Mouse (Mus musculus): ENCODE data around the gene Plekhd1. TPM values are rescaled to one million over a fixed set of nuclear protein-coding genes. Genes with fewer than 3 reads are reported as not detected.

The Plekhd1 gene
- total RNA-seq, 2 experiments from 2014 or later = 1.9 to 2.1 TPM

DNA sequence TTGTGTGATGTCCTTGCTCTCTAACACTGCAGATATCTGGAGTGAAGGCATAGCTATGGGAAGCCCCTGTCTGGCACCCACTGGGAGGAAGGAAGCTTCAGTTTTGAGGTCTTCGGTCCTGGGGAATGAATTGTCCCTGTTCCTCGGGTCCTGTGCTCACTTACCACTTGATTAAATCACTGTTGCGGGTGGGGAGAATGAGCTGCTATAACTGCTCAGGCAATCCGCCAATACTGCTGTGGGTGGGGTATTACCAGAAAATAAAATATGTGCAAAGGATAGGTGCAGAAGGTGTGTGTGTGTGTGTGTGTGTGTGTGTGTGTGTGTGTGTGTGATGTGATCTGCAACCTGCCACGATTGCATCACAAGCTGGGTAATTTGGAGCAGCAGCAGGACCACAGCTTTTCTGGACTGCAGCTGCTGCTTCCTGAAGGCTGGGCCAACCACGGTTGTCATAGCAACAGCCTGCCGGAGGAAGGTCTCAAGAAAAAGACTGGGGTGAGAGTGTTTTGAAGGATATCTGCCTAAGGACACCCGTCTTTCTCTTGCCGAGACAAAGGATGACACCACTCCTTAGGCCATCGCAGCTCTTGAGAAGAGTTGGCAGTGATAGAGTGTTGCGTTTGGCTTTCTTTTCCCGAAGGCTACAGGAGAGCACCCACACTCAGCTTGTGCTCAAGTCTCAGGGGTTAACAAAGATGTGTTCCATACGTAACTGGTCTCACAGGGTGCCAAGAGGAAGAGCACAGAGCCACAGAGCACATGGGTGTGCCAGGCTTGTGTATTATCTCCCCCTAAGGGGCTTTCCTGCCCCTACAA lies 44.3 kb downstream of the Plekhd1 start:
- intact Hi-C loops (cut with DNase I) = no loop called here
- peak; percentile 83 to 84 for DNase-seq (ENCODE audit: extremely low spot score in 1 of 2, low spot score in 2 of 2)

DNA sequence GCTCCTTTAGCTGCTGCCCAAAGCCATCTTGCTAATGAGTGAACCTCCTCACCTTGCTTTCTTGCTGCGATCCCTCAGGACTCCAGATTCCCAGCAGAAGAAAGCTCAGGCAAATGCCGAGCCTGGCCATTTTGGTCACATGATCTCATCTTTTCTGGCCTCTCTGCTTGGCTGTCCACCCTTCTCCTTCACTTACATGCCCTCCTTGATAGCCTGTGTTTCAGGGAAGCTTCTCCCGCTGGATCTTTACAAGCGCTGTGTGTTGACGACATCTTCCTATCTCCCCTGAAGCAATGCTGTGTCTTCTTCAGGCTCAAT lies 44.9 kb downstream of the Plekhd1 start:
- no peak for DNase-seq (ENCODE audit: extremely low spot score in 1 of 2, low spot score in 2 of 2)
- intact Hi-C loops (cut with DNase I) = no loop called here

DNA sequence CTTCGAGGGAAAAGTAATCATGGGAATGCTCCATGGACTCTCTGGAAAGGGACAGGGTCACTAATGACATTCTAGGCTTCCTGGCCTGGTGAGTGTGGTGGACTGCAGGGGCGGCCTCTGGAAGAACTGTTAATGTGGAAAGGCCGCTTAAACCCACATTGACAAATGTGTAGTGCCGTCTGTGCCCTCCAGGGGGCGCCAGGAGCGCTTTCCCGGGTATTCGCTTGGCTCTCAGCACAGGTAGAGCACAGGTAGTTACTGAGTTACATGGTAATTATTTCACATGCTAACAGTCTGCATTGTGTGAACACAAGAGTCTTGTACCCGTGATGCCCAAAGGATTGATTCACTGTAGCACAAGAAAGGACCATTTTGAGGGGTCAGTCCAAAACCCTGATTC lies 47.1 kb downstream of the Plekhd1 start:
- intact Hi-C loops (cut with DNase I) = no loop called here

DNA sequence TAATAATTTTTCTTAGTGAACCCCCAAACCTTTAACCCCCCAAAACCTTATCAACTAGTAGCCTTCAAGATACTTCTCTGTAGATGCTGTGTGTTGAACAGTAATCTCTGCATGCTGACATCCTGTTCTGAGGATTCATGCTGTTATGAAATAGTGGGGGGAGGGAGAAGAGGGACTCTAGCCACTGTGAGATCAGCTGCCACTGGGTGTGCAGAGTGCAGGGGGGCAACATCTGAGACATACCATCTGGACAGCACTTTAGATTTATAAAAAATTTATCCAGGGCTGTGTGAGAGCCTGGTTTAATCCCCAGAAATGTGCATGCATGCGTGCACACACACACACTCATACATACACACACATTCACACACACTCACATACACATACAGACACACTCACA lies 52.2 kb downstream of the Plekhd1 start:
- no peak for DNase-seq (ENCODE audit: extremely low spot score in 1 of 2, low spot score in 2 of 2)
- intact Hi-C loops (cut with DNase I) = no loop called here

More for the DNA sequence above, 47.1 kb downstream of the Plekhd1 start:
- no peak for DNase-seq (ENCODE audit: extremely low spot score in 1 of 2, low spot score in 2 of 2)

DNA sequence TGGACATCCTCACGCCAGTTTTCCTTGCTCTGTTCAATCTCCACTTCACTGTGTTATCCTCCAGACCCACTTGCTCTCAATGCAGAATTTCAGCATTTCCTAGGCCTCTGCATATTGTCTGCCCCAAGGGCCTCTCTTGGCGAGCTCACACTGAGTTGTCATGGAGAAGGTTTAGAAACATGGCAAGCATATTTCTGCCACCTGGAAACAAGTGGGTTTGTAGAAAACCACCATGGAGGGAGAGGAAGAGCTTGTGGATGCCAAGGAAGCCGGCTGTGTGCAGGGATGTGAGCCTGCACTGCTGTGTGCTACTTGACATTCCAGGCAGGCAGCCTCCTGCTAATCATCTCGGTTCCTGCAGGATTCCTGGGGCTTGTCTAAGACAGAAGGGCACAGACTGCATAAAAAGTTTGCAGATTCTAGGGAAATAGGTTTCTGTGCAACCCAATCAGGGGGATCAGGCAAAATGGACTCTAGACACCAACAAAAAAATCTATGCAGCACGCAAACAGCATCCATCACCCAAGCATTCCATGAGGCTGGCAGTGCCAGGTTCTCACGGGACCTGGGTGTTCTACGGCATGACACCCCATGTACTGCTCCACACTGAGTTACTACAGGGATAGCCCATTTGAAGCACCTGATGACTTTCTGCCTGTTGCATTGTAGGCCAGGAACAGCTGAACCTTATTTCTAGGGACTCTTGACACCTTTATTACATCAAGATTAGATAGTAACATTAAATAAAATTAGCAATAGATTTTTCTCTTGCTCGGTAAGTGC lies 53.8 kb downstream of the Plekhd1 start:
- peak; percentile 43 to 65 for DNase-seq (ENCODE audit: extremely low spot score in 1 of 2, low spot score in 2 of 2)

DNA sequence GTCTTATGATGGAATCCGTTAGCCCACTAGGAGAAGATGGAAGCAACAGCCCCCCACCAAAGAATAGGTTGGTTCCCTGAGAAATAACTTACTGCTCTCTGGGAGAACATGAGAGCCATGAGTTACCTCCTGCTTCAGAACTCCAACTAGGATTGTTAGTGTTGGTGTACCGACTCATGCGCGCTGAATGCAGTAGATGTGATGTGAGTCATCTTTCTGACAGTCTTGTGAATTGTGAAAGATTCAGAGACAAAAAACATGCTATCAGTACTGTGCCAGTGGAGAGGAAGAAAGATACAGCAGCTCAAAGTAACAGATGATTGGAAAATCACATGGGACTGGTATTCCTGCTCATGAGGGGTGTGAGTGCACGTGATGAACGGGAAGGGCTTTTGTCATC lies 59.2 kb downstream of the Plekhd1 start:
- no peak for DNase-seq (ENCODE audit: extremely low spot score in 1 of 2, low spot score in 2 of 2)
- intact Hi-C loops (cut with DNase I) = no loop called here

More for the DNA sequence above, 53.8 kb downstream of the Plekhd1 start:
- intact Hi-C loops (cut with DNase I) = no loop called here

DNA sequence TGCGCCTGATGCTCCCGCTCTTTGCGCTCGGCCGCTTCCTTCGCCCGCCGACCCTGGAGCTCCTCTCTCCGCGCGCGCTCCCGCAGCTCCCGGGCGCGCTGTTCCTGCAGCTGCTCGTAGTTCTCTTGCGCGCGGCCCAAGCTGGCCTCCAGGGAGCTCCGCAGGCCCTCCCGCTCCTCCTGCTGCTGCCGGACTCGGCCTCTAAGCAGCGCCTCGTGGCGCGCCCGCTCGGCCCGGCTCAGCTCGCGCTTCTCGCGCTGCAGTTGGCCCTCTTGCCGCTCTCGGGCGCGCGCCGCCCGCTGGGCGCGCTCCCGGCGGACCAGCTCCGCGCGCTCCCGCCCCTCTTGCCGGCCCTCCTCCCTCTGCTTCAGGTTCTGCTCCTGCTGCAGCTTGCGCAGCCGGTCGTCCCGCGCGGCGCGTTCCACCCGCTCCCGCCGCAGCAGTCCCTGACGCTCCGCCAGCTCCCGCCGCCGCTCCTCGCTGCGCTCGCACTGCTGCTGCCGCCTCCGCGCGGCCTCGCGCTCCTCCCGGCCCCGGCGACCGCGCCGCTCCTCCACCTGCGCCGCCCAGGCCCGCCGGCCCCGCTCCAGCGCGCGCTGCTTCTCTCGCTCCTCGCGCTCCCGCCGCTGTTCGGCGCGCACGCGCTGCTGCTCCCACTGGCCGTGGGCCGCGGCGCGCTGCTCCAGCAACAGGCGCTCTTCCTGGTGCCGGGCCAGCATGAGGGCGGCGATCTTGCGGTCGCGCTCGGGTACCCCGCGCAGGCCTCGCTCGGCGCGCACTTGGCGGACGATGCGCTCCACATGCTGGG lies 65.6 kb downstream of the Plekhd1 start:
- DNase-seq (ENCODE audit: extremely low spot score in 1 of 2, low spot score in 2 of 2) = peak in 1 of 2 experiments; percentile 73
- intact Hi-C loops (cut with DNase I) = no loop called here

DNA sequence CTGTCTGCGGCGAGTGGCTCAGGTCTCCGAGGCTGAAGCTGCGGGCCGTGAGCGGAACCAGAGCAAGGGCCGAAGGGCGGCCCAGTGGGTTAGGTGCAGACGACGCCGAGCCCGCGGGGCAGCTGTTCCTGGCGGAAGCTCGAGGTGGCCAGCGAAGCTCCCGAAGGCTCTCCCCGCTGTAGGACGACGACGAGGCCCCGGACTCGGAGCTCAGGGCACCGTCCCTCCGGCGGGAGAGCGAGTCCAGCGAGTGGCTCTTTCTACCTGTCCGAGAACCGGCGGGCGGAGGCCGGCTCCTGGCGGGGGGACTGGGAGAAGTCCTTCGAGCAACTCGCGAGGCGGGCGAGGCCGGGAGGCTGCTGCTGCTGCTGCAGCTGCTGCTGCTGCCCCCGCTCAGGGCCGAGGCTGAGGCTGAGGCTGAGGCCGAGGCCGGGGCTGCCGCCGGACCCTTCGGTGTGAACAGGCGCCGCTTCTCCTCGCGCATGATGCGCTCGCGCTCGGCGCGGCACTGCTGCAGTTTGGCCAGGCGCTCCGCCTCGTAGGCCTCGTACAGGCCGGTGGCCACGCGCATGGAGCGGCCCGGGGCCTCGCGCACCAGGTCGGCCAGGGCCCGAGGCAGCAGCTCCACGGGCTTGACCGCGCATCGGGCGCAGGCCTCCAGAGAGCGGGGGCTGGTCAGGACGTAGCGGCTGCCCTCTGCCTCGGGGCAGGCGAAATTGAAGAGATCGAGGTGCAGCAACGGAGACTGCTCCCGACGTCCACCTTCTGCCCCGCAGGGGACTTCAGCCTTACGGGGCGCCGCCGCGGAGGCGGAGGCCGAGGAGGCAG lies 66.4 kb downstream of the Plekhd1 start:
- DNase-seq (ENCODE audit: extremely low spot score in 1 of 2, low spot score in 2 of 2) = peak in 1 of 2 experiments; percentile 48
- intact Hi-C loops (cut with DNase I) = no loop called here

DNA sequence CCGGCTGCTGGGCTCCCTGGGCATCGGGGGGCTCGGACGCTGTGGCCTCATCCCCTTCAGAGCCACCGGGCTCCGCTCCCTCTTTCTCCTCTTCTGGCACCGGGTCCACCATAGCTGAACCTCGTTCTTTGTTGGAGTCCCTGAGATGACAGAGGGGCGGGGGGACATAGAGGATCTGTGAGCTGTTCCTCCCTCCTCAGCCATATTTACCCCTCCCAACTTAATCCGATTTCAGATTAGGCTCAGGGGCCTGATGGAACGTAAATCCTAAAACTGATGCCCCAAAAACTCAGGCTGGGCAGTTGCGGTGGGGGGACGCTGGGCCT lies 67.0 kb downstream of the Plekhd1 start:
- intact Hi-C loops (cut with DNase I) = no loop called here
- DNase-seq (ENCODE audit: extremely low spot score in 1 of 2, low spot score in 2 of 2) = no peak

DNA sequence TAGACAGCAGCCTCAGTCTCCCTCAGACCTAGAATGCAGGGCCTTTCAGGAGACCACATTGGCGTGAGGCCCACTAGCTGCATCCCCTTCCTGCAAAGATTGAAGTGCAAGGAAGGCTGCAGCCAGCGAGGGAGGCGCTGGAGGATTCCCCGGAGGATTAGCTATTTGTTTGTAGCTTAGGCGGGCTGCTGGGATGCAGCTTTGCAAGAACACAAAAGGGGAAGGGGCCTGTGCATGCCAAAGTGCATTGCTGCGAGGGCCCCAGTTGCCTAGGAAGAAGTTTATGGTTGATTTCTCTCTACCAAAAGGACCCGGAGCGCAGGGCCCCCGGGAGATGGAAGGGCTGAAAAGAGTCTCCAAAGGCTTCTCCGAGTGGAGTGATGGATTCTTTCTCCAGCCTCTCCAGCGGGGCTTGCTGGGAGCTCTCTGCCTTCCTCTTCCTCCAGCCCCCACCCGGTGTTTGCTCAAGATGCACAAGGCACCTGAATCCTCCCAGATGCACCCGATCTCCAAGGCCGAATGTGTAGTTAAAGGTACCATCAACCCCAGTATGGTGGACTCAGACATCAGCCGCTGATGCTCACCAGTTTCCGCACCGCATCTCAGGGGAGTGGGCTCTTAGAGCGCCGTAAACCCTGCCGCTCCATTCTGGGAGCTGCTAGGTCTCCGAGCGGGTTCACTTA lies 67.5 kb downstream of the Plekhd1 start:
- intact Hi-C loops (cut with DNase I) = loop anchor here (1.0 kb wide), 1 partner anchor 30 kb away; no protein-coding TSS in a partner anchor

DNA sequence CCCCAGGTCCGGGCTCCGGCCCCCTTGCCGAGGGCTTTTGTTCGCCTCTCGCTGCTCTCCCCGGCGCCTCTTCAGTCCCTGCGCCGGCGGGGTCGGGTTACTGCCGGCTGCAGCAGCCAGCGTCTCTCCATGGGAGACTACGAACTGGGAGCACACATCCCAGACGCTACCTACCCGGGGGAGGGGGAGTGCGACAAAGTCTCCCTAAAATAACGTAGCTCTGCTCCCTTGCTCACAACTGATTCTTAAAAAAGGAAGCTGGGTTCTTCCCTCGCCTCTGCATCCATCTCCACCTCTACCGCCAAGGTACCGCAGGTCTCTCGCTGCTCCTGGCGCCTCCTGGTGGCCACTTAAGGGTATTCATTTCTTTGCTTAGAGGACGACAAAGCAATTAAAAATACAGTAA lies 68.0 kb downstream of the Plekhd1 start, which contains the start of gene Ccdc177:
Ccdc177 (minus strand) TSS at position 292 of the 406 bp plus-strand sequence.
- intact Hi-C loops (cut with DNase I) = loop anchor here (1.0 kb wide), 1 partner anchor 30 kb away; no protein-coding TSS in a partner anchor
- DNase-seq (ENCODE audit: extremely low spot score in 1 of 2, low spot score in 2 of 2) = peak; percentile 85 to 89

More for the DNA sequence above, 67.5 kb downstream of the Plekhd1 start:
- peak; percentile 32 to 59 for DNase-seq (ENCODE audit: extremely low spot score in 1 of 2, low spot score in 2 of 2)

DNA sequence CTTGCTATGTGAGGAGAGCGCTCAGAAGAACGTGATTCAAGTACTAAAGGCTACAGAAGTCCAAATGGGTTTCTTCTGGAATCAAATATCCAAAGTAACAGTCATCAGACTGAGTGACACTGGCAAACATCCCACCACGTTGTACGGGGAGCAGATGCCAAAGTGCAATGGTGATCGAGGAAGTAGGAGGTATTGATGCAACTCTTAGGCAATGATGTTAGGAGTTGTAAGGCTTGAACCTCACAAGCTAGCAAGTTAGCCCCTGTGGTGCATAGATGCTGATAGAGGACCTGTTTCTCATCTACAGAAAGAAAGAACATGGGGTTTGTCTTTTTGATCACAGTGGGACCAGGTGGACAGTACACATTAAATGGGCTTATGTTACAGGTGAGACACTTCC lies 70.6 kb downstream of the Plekhd1 start:
- intact Hi-C loops (cut with DNase I) = no loop called here
- no peak for DNase-seq (ENCODE audit: extremely low spot score in 1 of 2, low spot score in 2 of 2)

DNA sequence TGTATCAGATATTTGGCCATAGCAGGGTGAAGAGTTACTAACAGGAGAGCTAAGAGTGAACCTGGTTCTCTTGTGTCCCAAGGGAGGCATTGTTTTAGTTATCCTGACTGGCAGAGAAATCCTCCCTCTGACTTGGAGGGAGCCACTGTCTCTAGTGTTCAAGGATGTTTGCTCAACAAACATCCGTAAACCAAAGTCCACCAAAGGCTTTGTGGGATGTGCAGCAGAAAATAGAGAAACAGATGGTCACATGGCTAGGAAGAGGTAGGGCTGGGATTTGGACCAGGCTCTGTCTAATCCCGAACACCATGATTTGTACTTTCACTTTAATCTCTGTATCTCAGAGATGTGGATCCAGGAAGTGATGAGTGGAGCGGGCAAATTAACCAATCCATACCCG lies 71.7 kb downstream of the Plekhd1 start:
- no peak for DNase-seq (ENCODE audit: extremely low spot score in 1 of 2, low spot score in 2 of 2)
- intact Hi-C loops (cut with DNase I) = no loop called here

DNA sequence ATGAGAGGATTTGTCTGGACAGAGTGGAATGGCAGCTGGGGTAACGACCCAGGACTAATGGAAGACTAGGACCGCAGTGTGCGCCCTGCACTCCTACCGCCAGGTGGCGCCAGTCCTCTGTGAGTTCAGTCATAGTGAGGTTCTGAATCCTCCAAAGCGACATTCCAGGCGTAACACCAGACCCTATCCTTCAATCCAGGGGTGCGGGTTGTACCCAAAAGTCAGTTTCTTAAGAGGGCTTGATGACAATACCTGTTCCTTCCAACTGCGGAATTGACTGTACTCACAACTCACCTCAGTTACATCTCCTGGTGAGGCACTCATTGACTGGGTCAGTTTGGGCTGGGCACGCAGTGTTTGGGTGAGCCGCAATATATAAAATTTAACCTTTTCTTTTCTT lies 77.3 kb downstream of the Plekhd1 start:
- intact Hi-C loops (cut with DNase I) = loop anchor here (2.0 kb wide), 1 partner anchor 125 kb away; no protein-coding TSS in a partner anchor
- DNase-seq (ENCODE audit: extremely low spot score in 1 of 2, low spot score in 2 of 2) = peak; percentile 54 to 76
